Mouse (Mus musculus) bone marrow macrophage, adult 2 months (primary cell): ENCODE measurements around the gene Cbfa2t2.

Experiments used
- CTCF ChIP-seq: IDR thresholded peaks from 2 replicates; pipeline ENCODE4 v1.5.1; 2012; ENCODE audit warnings: low read depth, mild to moderate bottlenecking, low read length, moderate library complexity
- POLR2A ChIP-seq: IDR thresholded peaks from 2 replicates; pipeline ENCODE4 v1.6.1; 2012; ENCODE audit warnings: mild to moderate bottlenecking, low read depth, low read length, borderline replicate concordance

- TF ChIP-seq CTCF (no peak), POLR2A (no peak)
These were observed 145.1 kb downstream of the Cbfa2t2 start for GRCm38 (mm10) chr2:154581421-154581820.
